ENCODE assay signal across 14 mouse cellular contexts in the genomic region with DNA sequence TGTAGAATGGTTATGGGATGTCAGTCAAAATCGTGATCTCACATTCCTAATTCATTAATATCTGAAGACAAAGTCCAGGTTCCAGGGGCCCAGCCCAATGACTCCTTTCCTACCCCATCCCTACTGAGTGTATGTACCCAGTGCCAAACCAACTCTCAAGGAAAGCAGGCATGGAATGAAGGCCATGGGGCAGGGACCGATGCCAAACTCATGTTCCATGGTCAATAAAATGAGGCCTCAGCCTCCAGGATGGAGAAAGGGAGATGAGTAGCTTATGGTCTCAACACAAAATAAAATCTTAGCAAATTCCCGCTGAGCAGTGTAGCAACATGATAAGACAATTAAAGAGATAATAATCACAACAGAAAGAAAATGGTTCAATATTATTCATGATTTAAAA. TPM values are rescaled to one million over a fixed set of nuclear protein-coding genes. Genes with fewer than 3 reads are reported as not detected.
A peak's percentile ranks its signal among the peaks of the same experiment; 100 is the strongest.
DNase-seq lines count a peak whose midpoint lies in the region.
"Had no signal": no experiment of that assay in that cellular context is flagged by ENCODE, and none has a peak within 500 bp of the region (broad histone marks: within the 10 kb centered on the region; RNA-seq: fewer than 3 reads in every experiment).

No protein-coding gene starts in this region.

- peak; percentile 68 for DNase-seq in adrenal gland, adult 2 months
- no peak for DNase-seq in adrenal gland, postnatal 4 days (ENCODE audit: low spot score in 2 of 2)
- peak; percentile 69 for DNase-seq in adipocyte (ENCODE audit: low spot score)
- DNase-seq in adrenal gland, postnatal 14 days, result peak; percentile 60
- peak; percentile 43 to 70 for DNase-seq in adrenal gland, postnatal 36 days
- DNase-seq in gastrocnemius, postnatal 36 days, result no peak
- no peak for DNase-seq in heart, postnatal 14 days
- DNase-seq: B cell, adult 2 months; cerebellum, adult 11-12 months; cerebellum, adult 2 months; cerebellum, adult 9-10 months; cerebellum, postnatal 10 days; cerebellum, postnatal 25 days; forebrain, postnatal 0 days had no signal

- intact Hi-C loops in gastrocnemius, postnatal 36 days (cut with DNase I), result no loop called here
- intact Hi-C loops in heart, postnatal 14 days (cut with DNase I), result no loop called here

RNA-seq across cellular contexts. Expression of gene Ano10, which starts 39.8 kb away (rescaled TPM):
- total RNA-seq in adrenal gland, adult 2 months (2021), result 100 to 1,000 TPM in 1 of 2 experiments, 10 to 100 TPM in 1; 71.6 to 102 TPM
- polyA plus RNA-seq in adrenal gland, adult 2 months (2012; rRNA removed), result 74.0 and 75.6 TPM in 2 replicates
- total RNA-seq in adrenal gland, postnatal 4 days (2021), result 10 to 100 TPM; 60.3 to 65.8 TPM
- total RNA-seq in adrenal gland, postnatal 14 days (2021), result 49.5 and 56.7 TPM in 2 replicates
- 10 to 100 TPM; 61.7 to 95.9 TPM for total RNA-seq in adrenal gland, postnatal 36 days (2021)
- total RNA-seq in gastrocnemius, postnatal 36 days (2021), result 10 to 100 TPM; 43.7 to 44.0 TPM
- 10 to 100 TPM; 34.4 to 35.9 TPM for total RNA-seq in heart, postnatal 14 days (2021)

Comparison
In these comparisons a context has a peak if more than half of its experiments do, and no peak if none do; other contexts are left out.
1. DNase-seq: peak in adrenal gland, adult 2 months (single experiment), adipocyte (single experiment), adrenal gland, postnatal 14 days (single experiment) and adrenal gland, postnatal 36 days (2 of 2); none in adrenal gland, postnatal 4 days (0 of 2), gastrocnemius, postnatal 36 days (0 of 2) and heart, postnatal 14 days (0 of 2).